Mouse (Mus musculus): ENCODE results near the gene Osbpl8. TPM values are rescaled to one million over a fixed set of nuclear protein-coding genes. Genes with fewer than 3 reads are reported as not detected.

Osbpl8 gene
- total and polyA plus RNA-seq, 3 experiments, result 8.4 to 517 (median 69.9) TPM

DNA sequence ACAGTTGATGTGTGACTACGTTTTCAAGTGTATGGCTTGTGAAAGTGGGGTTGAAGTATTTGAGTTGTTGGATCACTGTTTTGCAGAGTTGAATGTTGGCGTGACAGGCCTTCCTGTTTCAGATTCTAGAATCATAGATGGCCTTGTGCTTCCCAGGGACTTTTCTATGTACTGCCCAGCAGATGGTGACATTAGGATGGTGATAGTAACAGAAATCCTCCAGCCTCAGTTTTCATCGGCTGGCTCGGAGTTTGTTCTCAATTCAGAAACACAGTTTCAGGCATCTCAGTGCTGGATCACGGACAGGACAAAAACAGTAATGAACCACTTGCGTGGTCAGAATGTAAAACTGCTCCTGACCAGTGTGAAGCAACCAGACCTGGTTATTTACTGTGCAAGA is 135.0 kb downstream of the Osbpl8 start:
- Histone ChIP-seq H3K36me3 (replicated peaks) (peaks cover 21% of the 10 kb centered on the region), H3K4me1 (ENCODE audit: insufficient read depth, low read depth, low read length) (peaks cover 24% of the 10 kb centered on the region), H3K4me3 (ENCODE audit: low read depth, low read length) (no peak overlapping the region; the same call in 1 of the 2 replicates), H3K9me3 (replicated peaks) (no peaks in the 10 kb centered on the region), H3K27me3 (ENCODE audit: insufficient read depth, low read length) (no peaks in the 10 kb centered on the region)
- no peak for TF ChIP-seq GATA2 (IDR thresholded peaks at IDR 0.05; ENCODE audit: borderline replicate concordance, low read depth, low read length)
- no peak for TF ChIP-seq CTCF (IDR thresholded peaks at IDR 0.05; ENCODE audit: low read depth, low read length)
- TF ChIP-seq TAL1 (conservative IDR thresholded peaks at IDR 0.05; ENCODE audit: low read depth, low read length), result no peak
- no peak for TF ChIP-seq GATA1 (IDR thresholded peaks at IDR 0.05; ENCODE audit: borderline replicate concordance, low read length)
- TF ChIP-seq POLR2AphosphoS5 (IDR thresholded peaks at IDR 0.05; ENCODE audit: insufficient replicate concordance, low read depth, low read length), result no peak
- ATAC-seq (ENCODE audit: extremely low read depth, insufficient number of reproducible peaks, low FRiP score, poor library complexity, severe bottlenecking) (no peak), DNase-seq (ENCODE audit: low spot score) (no peak)

DNA sequence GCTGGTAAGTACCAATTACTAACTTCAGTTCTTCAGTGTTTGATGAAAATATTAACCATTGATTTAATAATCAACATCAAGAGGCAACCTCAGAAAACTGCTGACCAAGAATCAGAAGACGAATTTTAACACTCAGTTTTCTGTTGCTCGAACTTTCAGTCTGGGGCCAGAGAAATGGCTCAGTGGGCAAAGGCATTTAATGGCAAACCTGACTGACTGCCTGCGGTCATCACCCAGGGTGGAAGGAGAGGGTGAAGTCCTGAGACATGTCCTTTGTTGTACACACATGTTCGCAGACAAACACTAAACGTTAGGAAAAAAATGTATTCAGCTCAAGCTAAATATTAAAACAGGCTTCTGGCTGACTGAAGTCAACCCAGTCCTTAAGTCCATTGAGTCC is 136.5 kb downstream of the Osbpl8 start:
- H3K4me3 ChIP-seq (ENCODE audit: low read depth, low read length), result no peak overlapping the region
- H3K4me1 ChIP-seq (ENCODE audit: insufficient read depth, low read depth, low read length), result peaks cover 24% of the 10 kb centered on the region
- no peaks in the 10 kb centered on the region for H3K9me3 ChIP-seq (replicated peaks)
- DNase-seq (ENCODE audit: low spot score) (no peak), ATAC-seq (ENCODE audit: extremely low read depth, insufficient number of reproducible peaks, low FRiP score, poor library complexity, severe bottlenecking) (no peak)
- no peaks in the 10 kb centered on the region for H3K27me3 ChIP-seq (ENCODE audit: insufficient read depth, low read length)
- no peak for TF ChIP-seq TAL1 (conservative IDR thresholded peaks at IDR 0.05; ENCODE audit: low read depth, low read length)
- peaks cover 19% of the 10 kb centered on the region for H3K36me3 ChIP-seq (replicated peaks)

DNA sequence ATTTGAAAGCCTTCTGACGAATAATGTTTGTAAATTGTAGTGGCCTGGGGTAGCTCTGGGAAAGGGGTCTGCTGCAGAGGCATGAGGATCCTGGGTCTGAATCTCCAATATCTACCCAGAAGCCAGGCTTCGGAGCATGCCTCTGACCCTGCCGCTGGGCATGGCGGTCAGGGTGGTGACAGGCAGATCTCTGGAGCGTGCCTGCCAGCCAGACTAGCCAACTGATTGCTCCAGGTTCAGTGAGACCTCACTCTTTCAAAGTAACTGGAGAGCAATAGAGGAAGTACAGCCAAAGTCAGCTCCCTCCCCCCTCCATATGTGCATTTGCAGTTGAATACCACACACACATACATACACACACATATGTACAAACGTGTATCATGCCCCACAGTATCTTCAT is 137.9 kb downstream of the Osbpl8 start:
- H3K9me3 ChIP-seq (replicated peaks), result no peaks in the 10 kb centered on the region
- peaks cover 10% of the 10 kb centered on the region for H3K27me3 ChIP-seq (ENCODE audit: insufficient read depth, low read length)
- peaks cover 19% of the 10 kb centered on the region for H3K36me3 ChIP-seq (replicated peaks)
- ATAC-seq (ENCODE audit: extremely low read depth, insufficient number of reproducible peaks, low FRiP score, poor library complexity, severe bottlenecking) (no peak), DNase-seq (ENCODE audit: low spot score) (no peak)
- peaks cover 24% of the 10 kb centered on the region for H3K4me1 ChIP-seq (ENCODE audit: insufficient read depth, low read depth, low read length)
- TF ChIP-seq GATA2 (IDR thresholded peaks at IDR 0.05; ENCODE audit: borderline replicate concordance, low read depth, low read length) (no peak), CTCF (IDR thresholded peaks at IDR 0.05; ENCODE audit: low read depth, low read length) (no peak), POLR2AphosphoS5 (IDR thresholded peaks at IDR 0.05; ENCODE audit: insufficient replicate concordance, low read depth, low read length) (no peak), GATA1 (IDR thresholded peaks at IDR 0.05; ENCODE audit: borderline replicate concordance, low read length) (no peak), TAL1 (conservative IDR thresholded peaks at IDR 0.05; ENCODE audit: low read depth, low read length) (no peak)
- no peak overlapping the region for H3K4me3 ChIP-seq (ENCODE audit: low read depth, low read length)

DNA sequence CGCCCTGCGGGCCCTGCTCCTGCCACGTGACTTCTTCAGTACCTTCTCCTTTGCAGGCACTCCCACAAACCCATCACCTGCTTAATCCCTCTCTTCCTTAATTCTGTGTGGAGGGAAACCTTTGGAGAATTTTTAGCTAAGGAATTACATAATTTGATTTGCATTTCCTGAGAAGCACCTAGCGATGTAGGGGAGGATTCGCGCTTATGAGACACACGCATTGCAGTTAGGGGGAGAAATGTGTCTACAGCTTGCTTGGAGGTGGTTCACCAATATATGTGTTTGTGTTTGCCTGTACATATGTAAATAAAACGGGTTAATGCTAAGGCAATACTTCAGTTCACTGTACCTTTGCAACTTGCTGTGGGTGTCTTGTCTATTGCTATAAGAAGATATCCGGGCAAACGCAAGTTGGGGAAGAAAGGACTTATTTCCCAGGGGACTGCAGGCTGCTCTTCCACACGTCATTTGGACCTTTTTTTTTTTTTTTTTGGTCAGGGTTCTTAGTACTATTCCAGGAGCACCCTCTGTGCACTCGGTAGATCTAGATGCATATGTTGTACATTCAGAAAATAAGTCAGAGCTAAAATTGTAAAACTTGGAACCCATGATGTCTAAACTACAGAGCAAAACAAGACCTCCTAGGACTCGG is 144.4 kb downstream of the Osbpl8 start:
- H3K36me3 ChIP-seq (replicated peaks), result no peaks in the 10 kb centered on the region
- DNase-seq (ENCODE audit: low spot score) (no peak), ATAC-seq (ENCODE audit: extremely low read depth, insufficient number of reproducible peaks, low FRiP score, poor library complexity, severe bottlenecking) (no peak)
- H3K27me3 ChIP-seq (ENCODE audit: insufficient read depth, low read length), result peaks cover 23% of the 10 kb centered on the region
- no peaks in the 10 kb centered on the region for H3K9me3 ChIP-seq (replicated peaks)
- H3K4me3 ChIP-seq (ENCODE audit: low read depth, low read length), result no peak overlapping the region
- TF ChIP-seq TAL1 (conservative IDR thresholded peaks at IDR 0.05; ENCODE audit: low read depth, low read length) (no peak), GATA1 (IDR thresholded peaks at IDR 0.05; ENCODE audit: borderline replicate concordance, low read length) (no peak), CTCF (IDR thresholded peaks at IDR 0.05; ENCODE audit: low read depth, low read length) (no peak), GATA2 (IDR thresholded peaks at IDR 0.05; ENCODE audit: borderline replicate concordance, low read depth, low read length) (no peak), POLR2AphosphoS5 (IDR thresholded peaks at IDR 0.05; ENCODE audit: insufficient replicate concordance, low read depth, low read length) (no peak)
- no peaks in the 10 kb centered on the region for H3K4me1 ChIP-seq (ENCODE audit: insufficient read depth, low read depth, low read length)

DNA sequence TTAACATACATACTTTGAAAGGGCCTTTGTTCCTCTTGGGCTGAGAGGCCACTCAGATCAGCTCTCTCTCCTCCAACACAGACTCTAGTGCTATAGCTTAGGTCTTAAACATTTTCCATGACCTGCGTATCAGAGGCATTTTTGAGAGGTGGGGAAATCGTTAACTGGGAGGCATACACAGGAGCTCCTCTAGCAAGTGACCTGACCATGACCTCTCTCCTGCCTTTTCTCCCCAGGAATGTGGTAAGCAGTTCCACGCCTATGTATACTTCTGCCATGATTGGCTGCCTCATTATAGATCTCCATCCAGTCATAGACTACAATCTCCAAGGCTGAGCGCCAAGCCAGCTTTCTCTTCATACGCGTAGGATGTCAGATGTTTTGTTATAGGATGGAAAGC is 148.7 kb downstream of the Osbpl8 start:
- DNase-seq (ENCODE audit: low spot score), result no peak
- H3K4me1 ChIP-seq (ENCODE audit: insufficient read depth, low read depth, low read length), result no peaks in the 10 kb centered on the region
- TF ChIP-seq CTCF (IDR thresholded peaks at IDR 0.05; ENCODE audit: low read depth, low read length) (no peak), POLR2AphosphoS5 (IDR thresholded peaks at IDR 0.05; ENCODE audit: insufficient replicate concordance, low read depth, low read length) (no peak), TAL1 (conservative IDR thresholded peaks at IDR 0.05; ENCODE audit: low read depth, low read length) (no peak), GATA2 (IDR thresholded peaks at IDR 0.05; ENCODE audit: borderline replicate concordance, low read depth, low read length) (no peak)

DNA sequence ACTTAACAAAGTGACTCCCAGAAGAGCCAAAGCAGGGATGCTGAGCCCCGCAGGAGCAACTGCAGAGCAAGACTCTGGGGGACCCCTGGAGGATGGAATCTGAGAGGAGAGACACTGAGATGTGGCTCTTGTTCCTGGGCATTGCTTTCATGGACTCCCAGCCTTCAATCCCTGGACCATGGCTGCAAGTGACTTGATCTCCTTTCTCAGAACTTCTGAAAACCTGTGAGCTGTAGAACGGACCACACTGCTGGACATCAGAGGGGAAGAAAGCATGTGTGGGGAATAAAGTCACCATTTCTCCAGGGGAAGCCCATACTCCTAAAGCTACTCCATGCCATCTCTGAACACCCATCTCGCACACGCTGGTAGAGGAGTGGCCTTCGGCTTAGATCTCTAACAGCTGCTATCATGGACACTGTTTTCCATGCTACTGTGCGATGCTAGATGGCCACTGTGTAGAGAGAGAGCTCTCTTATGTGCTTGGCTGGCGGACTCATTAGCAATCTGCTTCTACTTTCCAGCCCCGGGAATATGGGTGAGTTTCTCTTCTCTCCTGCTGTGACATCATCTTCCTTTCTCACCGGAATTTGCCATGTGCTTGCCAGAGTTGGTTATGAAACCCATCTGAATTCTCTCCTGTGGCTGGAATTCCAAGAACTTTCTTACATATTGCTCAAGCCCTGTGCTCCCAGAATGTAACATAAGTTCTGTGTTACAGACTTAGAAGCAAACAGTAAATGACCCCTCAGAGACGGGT is 150.3 kb downstream of the Osbpl8 start:
- no peaks in the 10 kb centered on the region for H3K36me3 ChIP-seq (replicated peaks)
- ATAC-seq (ENCODE audit: extremely low read depth, insufficient number of reproducible peaks, low FRiP score, poor library complexity, severe bottlenecking), result no peak
- DNase-seq (ENCODE audit: low spot score), result no peak
- H3K27me3 ChIP-seq (ENCODE audit: insufficient read depth, low read length), result peaks cover 22% of the 10 kb centered on the region
- H3K4me1 ChIP-seq (ENCODE audit: insufficient read depth, low read depth, low read length), result peaks cover 2% of the 10 kb centered on the region; the same call in 1 of the 2 replicates
- H3K4me3 ChIP-seq (ENCODE audit: low read depth, low read length), result no peak overlapping the region
- no peak for TF ChIP-seq GATA1 (IDR thresholded peaks at IDR 0.05; ENCODE audit: borderline replicate concordance, low read length)
- no peak for TF ChIP-seq TAL1 (conservative IDR thresholded peaks at IDR 0.05; ENCODE audit: low read depth, low read length)
- no peak for TF ChIP-seq POLR2AphosphoS5 (IDR thresholded peaks at IDR 0.05; ENCODE audit: insufficient replicate concordance, low read depth, low read length)
- no peak for TF ChIP-seq CTCF (IDR thresholded peaks at IDR 0.05; ENCODE audit: low read depth, low read length)
- TF ChIP-seq GATA2 (IDR thresholded peaks at IDR 0.05; ENCODE audit: borderline replicate concordance, low read depth, low read length), result no peak
- no peaks in the 10 kb centered on the region for H3K9me3 ChIP-seq (replicated peaks)

More for the DNA sequence above, 148.7 kb downstream of the Osbpl8 start:
- Histone ChIP-seq H3K4me3 (ENCODE audit: low read depth, low read length) (no peak overlapping the region), H3K9me3 (replicated peaks) (no peaks in the 10 kb centered on the region), H3K36me3 (replicated peaks) (no peaks in the 10 kb centered on the region), H3K27me3 (ENCODE audit: insufficient read depth, low read length) (peaks cover 22% of the 10 kb centered on the region)
- ATAC-seq (ENCODE audit: extremely low read depth, insufficient number of reproducible peaks, low FRiP score, poor library complexity, severe bottlenecking), result no peak

Data from G1E (cell line).